Mouse (Mus musculus) cortical plate, adult 2 months (tissue): Measurements from ENCODE around the gene Acsl1. TPM values are rescaled to one million over a fixed set of nuclear protein-coding genes. Genes with fewer than 3 reads are reported as not detected.

Experiments
- H3K27ac ChIP-seq: fragments of 200-500 bp; 2 replicates; pipeline ENCODE4 v1.5.1; 2012; ENCODE audit warnings: low read length, control low read depth, inconsistent platforms; ENCODE audit not compliant: insufficient read depth
- H3K4me1 ChIP-seq: fragments of 200-500 bp; 2 replicates; pipeline ENCODE4 v1.6.1; 2011; ENCODE audit warnings: low read length; ENCODE audit not compliant: control insufficient read depth, insufficient read depth
- H3K4me3 ChIP-seq: fragments of 200-500 bp; 2 replicates; pipeline ENCODE4 v1.5.1; 2011; ENCODE audit warnings: mild to moderate bottlenecking, low read length, control low read depth; ENCODE audit not compliant: insufficient read depth
- CTCF ChIP-seq: fragments of 200-500 bp; IDR thresholded peaks from 2 replicates; pipeline ENCODE4 v1.5.1; 2011; ENCODE audit warnings: mild to moderate bottlenecking, control low read depth, low read length; ENCODE audit not compliant: insufficient read depth; ENCODE audit errors: extremely low read depth
- POLR2A ChIP-seq: fragments of 200-500 bp; IDR thresholded peaks from 2 replicates; pipeline ENCODE4 v1.6.1; 2011; ENCODE audit warnings: mild to moderate bottlenecking, low read length, control low read depth; ENCODE audit not compliant: insufficient read depth; ENCODE audit errors: extremely low read depth
- polyA plus RNA-seq: library from polyadenylated mRNA; depleted of rRNA; stranded (reverse); fragments of >200 nt; gene quantifications from 2 replicates; pipeline ENCODE4 v1.2.3, GENCODE M21; 2012

Acsl1 gene
- polyA plus RNA-seq, 1 experiment = 49.4 TPM

GRCm38 (mm10) chr8:46483247-46483646 is 12.4 kb downstream of the Acsl1 start:
- TF ChIP-seq POLR2A = no peak
- TF ChIP-seq CTCF = no peak
- Histone ChIP-seq H3K27ac (no peak overlapping the region), H3K4me3 (no peak overlapping the region), H3K4me1 (peaks cover 6% of the 10 kb centered on the region; the same call in 1 of the 2 replicates)

- H3K4me3 ChIP-seq = no peak overlapping the region
- no peak overlapping the region for H3K27ac ChIP-seq
- TF ChIP-seq CTCF (no peak), POLR2A (no peak)
- H3K4me1 ChIP-seq = peaks cover 7% of the 10 kb centered on the region; the same call in 1 of the 2 replicates
Measured at GRCm38 (mm10) chr8:46484077-46484476, 13.2 kb downstream of the Acsl1 start.

GRCm38 (mm10) chr8:46484931-46485463 is 14.2 kb downstream of the Acsl1 start:
- TF ChIP-seq POLR2A = no peak
- TF ChIP-seq CTCF = no peak
- Histone ChIP-seq H3K4me1 (peaks cover 5% of the 10 kb centered on the region; the same call in 1 of the 2 replicates), H3K4me3 (no peak overlapping the region), H3K27ac (no peak overlapping the region)

- TF ChIP-seq CTCF (no peak), POLR2A (no peak)
- H3K4me1 ChIP-seq = peaks cover 6% of the 10 kb centered on the region
- peak overlapping the region; percentile 38; the same call in 1 of the 2 replicates for H3K27ac ChIP-seq
- H3K4me3 ChIP-seq = no peak overlapping the region
Measured at GRCm38 (mm10) chr8:46488085-46488561, 17.3 kb downstream of the Acsl1 start.

GRCm38 (mm10) chr8:46489196-46489595 is 18.4 kb downstream of the Acsl1 start:
- H3K4me3 ChIP-seq = no peak overlapping the region
- H3K27ac ChIP-seq = peak overlapping the region; percentile 37; the same call in 1 of the 2 replicates
- H3K4me1 ChIP-seq = peaks cover 6% of the 10 kb centered on the region
- TF ChIP-seq CTCF = no peak
- TF ChIP-seq POLR2A = no peak

- no peak overlapping the region for H3K27ac ChIP-seq
- no peak overlapping the region for H3K4me3 ChIP-seq
- TF ChIP-seq CTCF (no peak), POLR2A (no peak)
- H3K4me1 ChIP-seq = peaks cover 6% of the 10 kb centered on the region
Measured at GRCm38 (mm10) chr8:46490250-46490649, 19.4 kb downstream of the Acsl1 start.

GRCm38 (mm10) chr8:46490821-46491220 is 20.0 kb downstream of the Acsl1 start:
- Histone ChIP-seq H3K27ac (0 out of 2 replicates have a peak overlapping the region, but pooled peaks have one; percentile 14), H3K4me1 (peaks cover 6% of the 10 kb centered on the region), H3K4me3 (no peak overlapping the region)
- no peak for TF ChIP-seq POLR2A
- no peak for TF ChIP-seq CTCF

- TF ChIP-seq POLR2A (no peak), CTCF (no peak)
- Histone ChIP-seq H3K27ac (no peak overlapping the region), H3K4me3 (no peak overlapping the region), H3K4me1 (peaks cover 6% of the 10 kb centered on the region)
Measured at GRCm38 (mm10) chr8:46493495-46494170, 22.8 kb downstream of the Acsl1 start.

- Histone ChIP-seq H3K27ac (no peak overlapping the region), H3K4me1 (no peaks in the 10 kb centered on the region), H3K4me3 (no peak overlapping the region)
- no peak for TF ChIP-seq CTCF
Measured at GRCm38 (mm10) chr8:46496852-46497251, 26.0 kb downstream of the Acsl1 start.

GRCm38 (mm10) chr8:46497314-46498011 is 26.6 kb downstream of the Acsl1 start:
- H3K4me1 ChIP-seq = peaks cover 1% of the 10 kb centered on the region
- no peak for TF ChIP-seq POLR2A
- TF ChIP-seq CTCF = no peak
- H3K4me3 ChIP-seq = no peak overlapping the region
- no peak overlapping the region for H3K27ac ChIP-seq
